Mouse (Mus musculus) Patski (cell line): ENCODE measurements around the gene Arhgap5. TPM values are rescaled to one million over a fixed set of nuclear protein-coding genes. Genes with fewer than 3 reads are reported as not detected.
A peak's percentile ranks its signal among the peaks of the same experiment; 100 is the strongest.

Experiments used
- ATAC-seq: fragments of 100-300 bp; one replicate; pipeline ENCODE4 v1.8.0; 2021
- CTCF ChIA-PET: fragments of 350-600 bp; sonication (Branson Sonifier 250); formaldehyde crosslinking; loops from one replicate; lab custom pipeline; 2022; ENCODE audit warnings: inconsistent platforms; lab: Charles Lee
- POLR2A ChIA-PET: fragments of 350-600 bp; sonication (Branson Sonifier 250); formaldehyde crosslinking; loops from one replicate; lab custom pipeline; 2022; ENCODE audit warnings: antibody characterized with exemption, inconsistent platforms; lab: Charles Lee
- DNase-seq: peaks from one replicate; pipeline ENCODE4 v3.0.0-alpha.2; 2011; ENCODE audit warnings: low read depth, low spot score
- H3K27me3 ChIP-seq: fragments of 371-371 bp; one replicate; pipeline ENCODE4 v1.5.1; 2021
- CTCF ChIP-seq: fragments of 100-300 bp; IDR thresholded peaks from one replicate; pipeline ENCODE4 v1.5.1; 2021
- in situ Hi-C: fragments of 300-500 bp; cut with MboI; formaldehyde crosslinking; loops from 3 replicates; pipeline ENCODE4 v1.11.1; 2018; ENCODE audit warnings: low pct_unique_long_range_greater_than_20kb, mixed read lengths
- polyA plus RNA-seq: library from polyadenylated mRNA; unstranded; gene quantifications from one replicate; pipeline ENCODE4 v1.2.3, GENCODE M21; 2021

The Arhgap5 gene
- polyA plus RNA-seq, result 62.2 TPM

DNA sequence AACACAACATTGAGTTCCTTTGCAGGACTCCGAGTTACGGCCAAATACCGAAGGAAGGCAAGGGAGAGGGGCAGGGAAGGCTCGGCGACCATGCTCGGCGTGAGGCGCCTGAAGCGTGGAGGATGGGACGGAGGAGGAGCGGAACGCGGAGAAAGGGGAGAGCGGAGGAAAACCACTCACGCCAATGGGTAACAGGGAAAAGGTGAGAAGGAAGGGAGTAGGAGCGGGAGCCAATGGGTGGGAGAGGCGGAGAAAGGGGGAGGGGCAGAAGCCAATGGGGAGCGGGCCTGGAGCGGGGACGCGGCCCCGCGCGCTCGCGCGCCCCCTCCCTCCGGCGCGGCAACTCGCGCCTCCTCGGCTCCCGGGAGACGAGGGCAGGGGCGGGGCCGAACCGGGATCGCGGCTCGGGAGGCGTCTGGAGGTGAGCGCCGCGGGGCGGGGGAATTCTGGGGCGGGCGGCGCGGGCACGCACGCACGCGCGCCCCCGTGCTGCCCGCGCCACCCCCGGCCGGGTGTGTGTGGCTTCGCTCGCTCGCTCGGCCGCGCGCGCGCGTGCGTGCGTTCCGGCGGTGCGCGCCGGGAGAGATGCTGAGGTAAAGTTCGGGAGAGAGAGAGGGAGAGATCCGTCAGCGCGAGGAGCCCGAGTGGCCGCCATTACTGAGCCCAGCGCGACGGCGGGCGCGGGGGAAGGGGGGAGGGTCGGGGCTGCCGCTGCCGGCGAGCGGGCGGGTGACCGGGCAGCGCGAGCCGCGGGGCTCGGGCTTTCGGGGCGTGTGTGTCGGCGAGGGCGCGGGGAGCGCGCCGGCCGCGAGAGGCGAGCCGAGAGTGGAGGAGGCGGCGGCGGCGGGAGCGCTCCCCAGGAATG is at the start of gene Arhgap5:
Gene Arhgap5 (plus strand): TSS at position 517 of the 865 bp plus-strand sequence.
- POLR2A ChIA-PET, result interaction anchor here (1.3 kb wide), 1 partner anchor 17 kb away, joined by 3 read pairs; no protein-coding TSS in a partner anchor
- in situ Hi-C loops, result loop anchor here (5.0 kb wide), 1 partner anchor 329 kb away; no protein-coding TSS in a partner anchor

GRCm38 (mm10) chr12:52464593-52464992 is 39.2 kb upstream of the Arhgap5 start:
- in situ Hi-C loops, result no loop called here
- ATAC-seq (no peak), DNase-seq (no peak)
- POLR2A ChIA-PET, result no interaction called here
- no peaks in the 10 kb centered on the region for H3K27me3 ChIP-seq
- CTCF ChIA-PET, result interaction anchor here (0.8 kb wide), 1 partner anchor 15 kb away, joined by 3 read pairs; no protein-coding TSS in a partner anchor
- no peak for TF ChIP-seq CTCF

More for the DNA sequence above, at the start of gene Arhgap5:
- CTCF ChIA-PET, result no interaction called here
- TF ChIP-seq CTCF, result no peak
- H3K27me3 ChIP-seq, result no peaks in the 10 kb centered on the region
- DNase-seq, result peak; percentile 87
- ATAC-seq, result peak; percentile 94

DNA sequence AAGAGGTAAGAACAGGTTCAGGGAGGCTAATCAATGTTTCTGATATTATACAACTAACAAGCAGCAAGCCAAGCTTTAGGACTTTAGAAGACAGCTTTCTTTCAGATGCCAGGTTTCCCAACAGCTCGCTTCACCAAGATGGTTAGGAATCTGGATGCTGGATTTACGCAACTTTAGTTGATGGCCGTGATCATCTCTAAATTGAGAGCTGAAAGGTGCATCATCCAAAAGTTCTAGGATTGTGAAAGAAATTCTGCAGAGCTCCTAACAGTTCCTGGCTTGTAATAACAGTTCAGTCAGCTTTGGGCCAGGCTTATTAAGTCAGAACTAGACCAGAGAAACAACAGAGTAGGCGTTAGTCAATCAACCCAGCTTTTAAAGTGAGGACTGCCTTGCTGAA is 32.2 kb upstream of the Arhgap5 start:
- POLR2A ChIA-PET, result no interaction called here
- CTCF ChIA-PET, result interaction anchor here (1.3 kb wide), 1 partner anchor 15 kb away, joined by 3 read pairs; no protein-coding TSS in a partner anchor
- in situ Hi-C loops, result no loop called here
- no peak for ATAC-seq
- DNase-seq, result no peak
- H3K27me3 ChIP-seq, result no peaks in the 10 kb centered on the region
- no peak for TF ChIP-seq CTCF

- no peak for ATAC-seq
- no peak for DNase-seq
- ChIA-PET POLR2A (interaction anchor here (0.7 kb wide), 1 partner anchor 22 kb away, joined by 3 read pairs; no protein-coding TSS in a partner anchor), CTCF (interaction anchor here (1.0 kb wide), 1 partner anchor 69 kb away, joined by 3 read pairs; no protein-coding TSS in a partner anchor)
- no peaks in the 10 kb centered on the region for H3K27me3 ChIP-seq
- in situ Hi-C loops, result no loop called here
- TF ChIP-seq CTCF, result no peak
Observed at GRCm38 (mm10) chr12:52473988-52474968, 29.5 kb upstream of the Arhgap5 start.

DNA sequence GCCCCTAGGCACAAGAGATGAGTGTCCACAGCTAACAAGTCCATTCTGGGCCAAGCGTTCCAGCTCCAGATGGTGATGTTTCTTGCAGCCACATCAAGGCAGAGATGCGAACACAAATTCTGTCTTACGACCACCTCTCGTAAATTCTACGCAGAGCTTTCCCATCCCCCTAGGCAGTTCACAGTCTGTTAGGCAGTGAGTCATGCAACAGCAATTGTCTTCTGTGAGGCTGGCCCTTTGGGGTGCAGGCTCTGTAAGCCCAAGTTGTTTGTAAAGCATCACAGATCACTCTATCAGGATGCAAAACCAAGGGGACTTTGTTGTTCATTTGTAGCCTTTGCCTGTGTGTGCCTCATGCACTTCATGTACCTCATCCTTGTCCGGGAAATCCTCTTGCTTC is 27.7 kb upstream of the Arhgap5 start:
- POLR2A ChIA-PET, result interaction anchor here (0.6 kb wide), 1 partner anchor 52 kb away, joined by 3 read pairs; no protein-coding TSS in a partner anchor

DNA sequence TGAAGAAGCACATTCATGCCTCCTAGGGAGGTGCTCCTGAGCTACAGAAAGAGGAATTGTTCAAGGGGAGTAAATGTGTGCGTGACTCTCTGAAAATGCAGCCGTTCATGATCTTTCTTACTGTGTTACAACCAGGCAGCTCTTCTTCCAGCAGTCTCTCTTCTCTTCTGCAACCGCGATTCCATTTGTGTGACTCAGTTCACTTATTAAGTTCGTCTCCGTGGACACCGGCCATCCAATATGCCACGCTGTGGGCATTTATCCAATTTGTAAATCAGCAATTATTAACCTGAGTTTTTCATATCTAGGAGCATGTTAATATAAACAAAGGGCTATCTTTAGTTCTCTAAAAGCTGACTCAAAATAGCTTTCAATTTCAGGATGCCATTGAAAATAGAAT is 25.2 kb upstream of the Arhgap5 start:
- in situ Hi-C loops, result no loop called here
- TF ChIP-seq CTCF, result no peak
- CTCF ChIA-PET, result no interaction called here

More for the DNA sequence above, 27.7 kb upstream of the Arhgap5 start:
- TF ChIP-seq CTCF, result no peak
- in situ Hi-C loops, result no loop called here
- no peaks in the 10 kb centered on the region for H3K27me3 ChIP-seq
- ATAC-seq (peak; percentile 65), DNase-seq (no peak)
- CTCF ChIA-PET, result no interaction called here

GRCm38 (mm10) chr12:52479323-52479722 is 24.4 kb upstream of the Arhgap5 start:
- TF ChIP-seq CTCF, result no peak
- H3K27me3 ChIP-seq, result no peaks in the 10 kb centered on the region
- in situ Hi-C loops, result no loop called here
- ATAC-seq (no peak), DNase-seq (no peak)
- POLR2A ChIA-PET, result interaction anchor here (1.7 kb wide), 1 partner anchor 17 kb away, joined by 4 read pairs; no protein-coding TSS in a partner anchor
- CTCF ChIA-PET, result interaction anchor here (1.4 to 2.1 kb wide), 2 partner anchors 9 to 18 kb away, joined by 4 read pairs; no protein-coding TSS in a partner anchor

More for the DNA sequence above, 25.2 kb upstream of the Arhgap5 start:
- DNase-seq (peak; percentile 51), ATAC-seq (no peak)
- POLR2A ChIA-PET, result no interaction called here
- no peaks in the 10 kb centered on the region for H3K27me3 ChIP-seq

DNA sequence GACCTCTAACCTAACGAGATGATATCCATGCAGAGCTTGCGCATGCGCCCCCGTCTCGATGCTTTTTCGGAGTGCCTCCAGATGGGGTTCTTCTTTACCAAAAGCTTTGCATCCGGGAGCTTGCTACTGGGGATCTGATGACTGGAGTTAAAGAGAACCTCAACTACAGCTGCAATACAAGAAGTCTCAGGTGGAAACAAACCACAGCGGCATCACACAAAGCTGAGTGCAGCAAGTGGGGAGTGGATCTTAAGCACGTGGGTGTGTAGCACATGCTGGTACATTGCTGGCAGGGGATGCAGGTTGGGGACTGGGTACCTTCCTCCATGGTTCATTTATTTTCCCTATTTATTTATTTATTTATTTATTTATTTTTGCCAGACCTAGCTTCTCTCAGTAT is 22.9 kb upstream of the Arhgap5 start:
- ChIA-PET CTCF (interaction anchor here (1.6 to 2.1 kb wide), 2 partner anchors 11 to 18 kb away, joined by 4 to 6 read pairs; no protein-coding TSS in a partner anchor), POLR2A (interaction anchor here (1.0 to 1.7 kb wide), 2 partner anchors 11 to 15 kb away, joined by 3 to 4 read pairs; no protein-coding TSS in a partner anchor)
- DNase-seq, result no peak
- in situ Hi-C loops, result no loop called here
- H3K27me3 ChIP-seq, result no peaks in the 10 kb centered on the region
- no peak for TF ChIP-seq CTCF
- ATAC-seq, result no peak

- H3K27me3 ChIP-seq, result no peaks in the 10 kb centered on the region
- CTCF ChIA-PET, result no interaction called here
- POLR2A ChIA-PET, result interaction anchor here (1.0 kb wide), 1 partner anchor 10 kb away, joined by 3 read pairs; no protein-coding TSS in a partner anchor
- in situ Hi-C loops, result no loop called here
- TF ChIP-seq CTCF, result no peak
- DNase-seq (no peak), ATAC-seq (no peak)
Observed at GRCm38 (mm10) chr12:52481969-52482550, 21.7 kb upstream of the Arhgap5 start.
